Mouse (Mus musculus) WW6 (cell line): ENCODE data around the gene Enkd1.

Experiments used
- DNase-seq: peaks from one replicate; pipeline ENCODE4 v3.0.0-alpha.2; 2013; ENCODE audit warnings: low read depth, low spot score

Gene Enkd1

GRCm38 (mm10) chr8:105707498-105708403, at the start of gene Enkd1, which contains the start of gene 4933405L10Rik:
TSS of gene Enkd1 (minus strand) at chr8:105708210.
TSS of gene 4933405L10Rik (plus strand) at chr8:105707655.
- DNase-seq, result peak; percentile 92

- no peak for DNase-seq
Observed at GRCm38 (mm10) chr8:105754688-105755087, 46.7 kb upstream of the Enkd1 start.

GRCm38 (mm10) chr8:105753916-105754315, 45.9 kb upstream of the Enkd1 start:
- DNase-seq, result no peak

GRCm38 (mm10) chr8:105750606-105751005, 42.6 kb upstream of the Enkd1 start:
- no peak for DNase-seq

DNA sequence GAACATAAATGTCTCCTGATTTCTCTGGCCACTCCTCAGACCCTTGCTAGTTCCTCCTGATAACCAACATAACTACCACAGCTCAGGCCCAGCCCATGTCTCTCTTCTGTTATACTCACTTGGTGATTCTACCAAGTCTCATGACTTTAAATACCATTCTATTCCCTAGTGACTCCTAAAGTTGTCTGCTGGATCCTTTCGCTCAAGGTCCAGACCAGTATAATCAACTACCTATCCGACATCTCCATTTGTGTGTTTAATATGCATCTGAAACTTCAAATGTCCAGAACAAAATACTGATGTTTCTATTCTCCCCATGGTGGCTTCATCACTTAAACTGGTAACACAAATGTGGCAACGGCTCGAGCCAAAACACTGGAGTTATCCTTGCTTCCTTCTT, 35.3 kb upstream of the Enkd1 start:
- DNase-seq, result no peak

GRCm38 (mm10) chr8:105739216-105739615, 31.2 kb upstream of the Enkd1 start:
- DNase-seq, result no peak

DNA sequence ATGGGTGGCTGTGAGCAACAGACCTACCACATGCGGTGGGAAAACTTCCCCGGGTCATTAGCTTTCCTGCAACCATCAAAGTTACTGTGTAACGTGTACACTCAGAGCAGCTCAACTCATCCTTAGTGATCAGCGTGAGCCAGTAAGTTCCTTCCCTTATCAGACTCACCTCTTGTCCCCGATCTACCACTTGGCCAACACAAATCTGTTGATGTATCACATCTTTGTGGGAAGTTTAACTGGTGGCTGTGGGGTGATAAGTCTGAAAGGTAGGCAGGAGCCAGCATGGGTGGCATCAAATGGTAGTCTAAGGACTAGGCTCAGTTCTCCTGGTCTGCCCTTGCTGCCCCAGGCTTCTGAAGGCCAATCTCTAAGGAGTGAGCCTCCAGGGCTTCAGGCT, 24.2 kb upstream of the Enkd1 start:
- DNase-seq, result no peak

- no peak for DNase-seq
Observed at GRCm38 (mm10) chr8:105727397-105728124, 19.6 kb upstream of the Enkd1 start.

DNA sequence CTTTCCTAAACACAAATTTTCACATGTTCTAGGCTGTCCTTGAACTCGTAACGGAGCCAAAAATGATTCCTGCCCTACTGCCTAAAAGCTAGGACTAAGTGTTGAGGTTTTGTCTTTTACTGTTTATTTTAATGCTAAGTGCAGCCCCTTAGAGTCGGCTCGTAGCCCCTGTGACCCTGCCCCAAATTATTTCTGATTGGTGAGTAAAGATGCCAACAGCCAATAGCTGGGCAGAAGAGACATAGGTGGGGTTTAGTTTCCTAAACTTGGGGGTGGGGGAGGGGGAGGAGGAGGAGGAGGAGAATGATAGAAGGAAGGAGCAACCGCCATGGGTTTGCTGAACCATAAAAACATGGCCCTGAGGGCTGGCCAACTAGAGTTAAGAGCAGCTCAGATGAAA, 17.7 kb upstream of the Enkd1 start:
- no peak for DNase-seq

DNA sequence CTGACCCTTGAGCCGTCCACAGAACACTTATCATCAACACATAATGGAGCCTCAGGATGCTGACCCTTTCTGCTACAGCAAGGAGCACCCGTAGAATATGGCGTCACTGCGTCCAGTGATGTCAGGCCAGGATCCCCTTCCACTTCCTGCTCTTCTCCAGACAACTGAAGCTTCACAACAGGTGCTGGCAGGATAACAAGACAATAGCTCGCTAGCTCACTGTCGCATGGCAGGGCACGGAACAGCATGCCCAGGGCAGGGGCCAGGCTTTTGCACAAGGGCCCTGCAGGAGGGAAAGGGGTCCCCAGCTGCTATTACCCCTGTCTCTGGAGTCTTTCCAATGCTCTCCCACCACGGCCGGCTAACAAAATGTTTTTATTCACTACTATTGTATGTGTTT, 14.9 kb upstream of the Enkd1 start:
- no peak for DNase-seq

GRCm38 (mm10) chr8:105719637-105720036, 11.6 kb upstream of the Enkd1 start:
- no peak for DNase-seq

DNA sequence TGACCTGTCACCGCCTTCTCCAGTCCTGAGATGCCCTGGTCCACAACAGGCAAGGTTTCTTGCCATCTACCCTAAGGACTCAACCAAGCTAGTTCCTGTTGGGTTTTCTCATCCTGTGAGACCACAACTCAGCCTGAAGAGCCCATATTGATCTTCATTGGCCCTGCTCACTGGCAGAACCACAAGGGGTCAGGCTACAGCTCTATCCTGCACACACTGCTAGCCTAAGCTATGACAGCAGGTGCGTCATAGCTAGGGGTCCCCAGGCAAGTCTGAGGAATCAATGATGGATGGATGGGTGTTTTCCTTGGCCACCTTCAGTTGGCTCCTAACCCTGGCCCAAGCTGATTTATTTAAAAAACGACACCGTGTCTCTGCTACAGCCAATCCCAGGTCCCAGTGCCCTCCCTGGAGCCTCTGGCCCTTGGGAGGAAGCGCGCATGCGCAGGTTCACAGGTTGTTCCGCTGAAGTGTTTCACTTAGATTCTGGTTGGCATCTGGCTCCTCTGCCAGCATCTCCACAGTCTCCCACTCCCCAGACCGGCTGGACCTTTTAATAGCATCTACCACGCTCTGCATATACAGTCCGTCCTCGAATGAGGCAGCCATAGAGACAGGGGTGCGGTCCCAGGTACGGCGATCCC, 8.4 kb upstream of the Enkd1 start:
- no peak for DNase-seq

- DNase-seq, result no peak
Observed at GRCm38 (mm10) chr8:105715042-105715441, 7.0 kb upstream of the Enkd1 start.

DNA sequence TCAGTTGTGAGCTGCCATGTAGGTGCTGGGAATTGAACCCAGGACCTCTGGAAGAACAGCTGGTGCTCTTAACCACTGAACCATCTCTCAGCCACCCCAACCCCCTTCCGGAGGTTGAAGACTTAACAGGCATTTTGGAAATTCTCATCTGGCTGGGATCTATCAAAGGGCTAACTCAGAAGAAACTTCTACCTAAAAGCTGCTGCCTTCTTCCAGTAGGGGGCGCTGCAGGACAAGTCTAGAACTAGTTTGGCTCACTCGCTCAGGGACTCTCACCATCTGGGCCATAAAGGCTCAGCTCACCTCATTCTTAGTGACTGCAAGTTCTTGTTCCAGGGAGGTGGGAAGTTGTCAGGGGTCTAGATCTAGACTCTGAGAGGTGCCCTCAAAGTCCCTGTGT, 6.1 kb upstream of the Enkd1 start:
- peak; percentile 86 for DNase-seq

GRCm38 (mm10) chr8:105712286-105712685, 4.3 kb upstream of the Enkd1 start:
- no peak for DNase-seq

DNA sequence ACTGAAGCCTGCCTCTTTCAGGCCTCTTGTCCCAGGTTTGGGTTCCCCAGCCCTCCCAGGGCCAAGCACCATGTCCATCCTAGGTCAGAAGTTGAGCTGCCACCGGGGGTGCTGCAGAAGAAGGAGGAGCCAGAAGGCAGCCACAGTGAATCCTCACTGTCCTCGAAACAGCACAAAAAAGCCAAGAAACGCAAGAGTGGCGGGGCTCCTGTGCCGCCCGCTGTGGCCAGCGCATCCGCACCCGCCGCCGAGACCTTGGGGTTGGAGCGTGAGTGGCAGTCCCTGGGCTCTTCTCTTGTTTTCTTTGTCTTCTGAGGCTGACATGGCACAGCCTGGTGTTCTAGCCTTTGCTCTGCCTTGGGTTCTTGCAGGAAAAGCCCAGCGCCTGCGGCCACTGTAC, 1.3 kb upstream of the Enkd1 start:
- DNase-seq, result no peak

- DNase-seq, result no peak
Observed at GRCm38 (mm10) chr8:105708675-105709074, 665 bp upstream of the Enkd1 start.

DNA sequence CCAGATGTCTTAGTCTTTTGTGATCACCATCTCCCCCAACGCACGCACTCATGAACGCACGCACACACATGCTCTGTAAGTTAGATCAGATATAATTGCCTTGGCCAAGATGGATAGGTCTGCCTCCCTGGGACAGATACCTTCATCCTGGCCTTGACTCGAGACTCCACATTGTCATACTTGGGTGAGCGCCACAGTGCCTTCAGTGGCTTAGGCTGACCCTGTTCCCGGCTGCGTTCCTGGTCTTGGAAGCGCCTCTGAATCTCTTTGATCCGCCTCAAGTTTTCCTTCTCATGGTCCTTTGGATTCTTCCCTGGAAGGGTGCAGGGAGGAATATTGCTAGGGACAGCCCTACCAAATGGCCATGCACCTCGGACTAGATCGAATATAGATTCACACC, 1.6 kb downstream of the Enkd1 start:
- no peak for DNase-seq

DNA sequence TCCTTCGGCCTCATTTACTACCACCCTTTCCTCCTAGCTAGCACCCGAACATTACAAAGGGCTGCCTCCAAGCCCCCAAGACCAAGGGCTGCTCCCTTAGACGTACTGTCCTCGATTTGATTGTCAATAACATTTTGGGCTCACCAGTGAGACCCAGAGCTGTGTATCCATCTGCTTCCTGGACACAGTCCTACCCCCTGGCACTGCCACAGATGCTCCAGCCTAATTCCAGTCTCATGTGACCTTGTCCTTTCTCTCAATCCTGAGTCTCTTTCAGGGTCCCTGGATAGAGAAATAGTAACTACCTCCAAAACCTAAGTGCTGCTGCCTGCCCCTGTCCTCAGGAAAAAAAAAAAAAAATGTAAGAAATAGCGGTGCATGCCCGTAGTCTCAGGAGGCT, 3.1 kb downstream of the Enkd1 start:
- DNase-seq, result no peak

DNA sequence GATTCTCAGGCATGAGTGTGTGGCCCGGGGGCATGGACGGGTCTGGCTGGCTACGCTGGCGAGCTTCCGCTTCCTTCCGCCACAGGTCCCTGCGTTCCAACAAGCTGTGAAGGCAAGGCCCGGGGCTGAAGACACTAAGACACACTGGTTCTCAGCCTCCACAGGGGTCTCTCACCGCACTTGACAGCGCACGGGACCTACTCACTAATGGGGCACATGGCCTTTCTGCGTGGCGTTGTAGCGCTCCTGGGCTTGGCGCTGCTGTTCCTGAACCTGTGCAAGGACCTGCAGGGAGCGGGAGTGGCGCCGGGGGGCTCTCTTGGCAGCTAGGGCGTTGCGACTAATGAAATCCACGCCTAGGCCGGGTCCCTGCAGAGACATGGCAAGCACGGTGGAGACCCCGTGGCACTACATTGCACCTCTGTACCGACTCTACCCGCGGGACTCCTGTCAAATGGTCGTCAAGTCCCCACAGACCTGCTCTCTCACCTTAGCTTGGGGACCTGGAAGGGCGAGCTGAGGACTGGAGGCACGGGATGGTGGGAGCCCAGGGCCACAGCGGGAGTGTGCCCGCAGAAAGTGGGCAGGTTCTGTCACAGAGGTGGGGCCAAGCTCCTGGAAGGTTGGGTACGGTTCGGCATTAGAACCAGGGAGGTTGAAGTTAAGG, 3.7 kb downstream of the Enkd1 start:
- DNase-seq, result no peak

DNA sequence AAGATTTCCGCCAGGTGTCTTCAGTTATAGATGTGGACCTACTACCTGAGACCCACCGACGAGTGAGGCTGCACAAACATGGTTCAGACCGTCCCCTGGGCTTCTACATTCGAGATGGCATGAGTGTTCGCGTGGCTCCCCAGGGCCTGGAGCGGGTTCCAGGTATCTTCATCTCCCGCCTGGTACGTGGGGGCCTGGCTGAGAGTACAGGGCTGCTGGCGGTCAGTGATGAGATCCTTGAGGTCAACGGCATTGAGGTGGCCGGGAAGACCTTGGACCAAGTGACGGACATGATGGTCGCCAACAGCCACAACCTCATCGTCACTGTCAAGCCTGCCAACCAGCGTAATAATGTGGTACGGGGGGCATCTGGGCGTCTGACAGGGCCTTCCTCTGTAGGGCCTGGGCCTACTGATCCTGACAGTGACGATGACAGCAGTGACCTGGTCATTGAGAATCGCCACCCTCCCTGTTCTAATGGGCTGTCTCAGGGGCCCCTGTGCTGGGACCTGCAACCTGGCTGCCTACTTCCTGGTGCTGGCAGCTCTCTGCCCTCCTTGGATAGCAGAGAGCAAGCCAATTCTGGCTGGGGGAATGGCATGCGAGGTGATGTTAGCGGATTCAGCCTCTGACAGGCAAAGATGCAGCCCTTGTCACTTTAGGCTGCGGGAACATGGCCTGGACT, 5.1 kb downstream of the Enkd1 start:
- no peak for DNase-seq
